16 mouse cellular contexts compared by ENCODE assay signal in the genomic region with DNA sequence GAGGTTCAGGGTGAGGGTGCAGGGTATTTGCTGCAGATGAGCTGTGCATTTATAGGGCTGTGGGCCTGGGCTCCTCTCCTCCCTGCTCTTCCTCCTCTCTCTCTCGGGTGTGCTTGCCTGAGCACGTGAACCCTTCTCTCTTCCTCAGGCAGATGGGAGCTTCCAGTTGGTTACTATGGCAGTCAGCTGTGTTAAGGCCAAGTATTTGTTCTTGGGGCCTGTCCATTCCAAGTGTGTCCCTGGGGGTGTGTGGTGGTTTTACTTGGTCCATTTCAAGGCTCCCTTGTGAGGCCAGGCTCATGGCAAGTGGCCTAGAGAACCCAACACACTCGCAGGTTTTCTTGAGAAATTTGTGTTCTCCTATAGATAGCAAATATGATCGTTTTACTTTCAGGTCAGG. TPM values are rescaled to one million over a fixed set of nuclear protein-coding genes. Genes with fewer than 3 reads are reported as not detected.
DNase-seq lines count a peak whose midpoint lies in the region.
"Had no signal": no experiment of that assay in that cellular context is flagged by ENCODE, and none has a peak within 500 bp of the region (broad histone marks: within the 10 kb centered on the region; RNA-seq: fewer than 3 reads in every experiment).

A gene (minus strand): TSS at position 101 of the 400 bp plus-strand sequence.
A gene (minus strand): TSS at position 180 of the 400 bp plus-strand sequence.

- peak; percentile 29 for DNase-seq in adrenal gland, postnatal 10 days
- DNase-seq in adrenal gland, postnatal 4 days (ENCODE audit: low spot score in 2 of 2): no peak
- peak; percentile 17 for DNase-seq in cerebellum, adult 9-11 months
- DNase-seq in cerebellum, postnatal 14 days: no peak
- peak; percentile 6 for DNase-seq in layer of hippocampus, adult 11-12 months (ENCODE audit: low spot score)
- no peak for DNase-seq in layer of hippocampus, adult 9-10 months (ENCODE audit: low spot score)
- peak; percentile 9 for DNase-seq in right cerebral cortex, adult 18-20 months
- no peak for DNase-seq in right cerebral cortex, postnatal 14 days
- DNase-seq: adrenal gland, postnatal 25 days; B cell, adult 2 months; cerebellum, postnatal 36 days; gastrocnemius, postnatal 14 days; heart, adult 2 months; heart, postnatal 14 days had no signal

RNA-seq across cellular contexts. Expression of the first gene that starts in this region (rescaled TPM):
- total RNA-seq in adrenal gland, postnatal 10 days (2021): not detected
- total RNA-seq in adrenal gland, postnatal 4 days (2021): not detected
- total RNA-seq: adrenal gland, postnatal 25 days; gastrocnemius, postnatal 14 days; heart, adult 2 months; heart, postnatal 14 days; hematopoietic stem cell, adult 5-6 weeks had no signal

RNA-seq across cellular contexts. Expression of the second gene that starts in this region (rescaled TPM):
- not detected for total RNA-seq in adrenal gland, postnatal 10 days (2021)
- not detected for total RNA-seq in adrenal gland, postnatal 4 days (2021)
- total RNA-seq: adrenal gland, postnatal 25 days; G1E; gastrocnemius, postnatal 14 days; heart, adult 2 months; heart, postnatal 14 days; hematopoietic stem cell, adult 5-6 weeks had no signal

Comparison
In these comparisons a context has a peak if more than half of its experiments do, and no peak if none do; other contexts are left out.
1. DNase-seq: peak in cerebellum, adult 9-11 months (single experiment), layer of hippocampus, adult 11-12 months (single experiment) and right cerebral cortex, adult 18-20 months (single experiment); none in adrenal gland, postnatal 4 days (0 of 2), cerebellum, postnatal 14 days (0 of 2), layer of hippocampus, adult 9-10 months (single experiment) and right cerebral cortex, postnatal 14 days (single experiment).
2. Peak in DNase-seq in adrenal gland, postnatal 10 days; RNA of the genes that start here not detected or under 1 TPM.